Mouse (Mus musculus) olfactory bulb, adult 2 months (tissue): ENCODE data around the gene Pbx3. TPM values are rescaled to one million over a fixed set of nuclear protein-coding genes. Genes with fewer than 3 reads are reported as not detected.

Experiments used
- H3K27ac ChIP-seq: fragments of 200-500 bp; 2 replicates; pipeline ENCODE4 v1.5.1; 2012; ENCODE audit warnings: low read depth, low read length; ENCODE audit not compliant: insufficient read depth
- H3K4me1 ChIP-seq: fragments of 200-500 bp; 2 replicates; pipeline ENCODE4 v1.6.1; 2012; ENCODE audit warnings: low read length; ENCODE audit not compliant: control insufficient read depth, insufficient read depth
- H3K4me3 ChIP-seq: fragments of 200-500 bp; 2 replicates; pipeline ENCODE4 v1.5.1; 2012; ENCODE audit warnings: mild to moderate bottlenecking, low read depth, low read length, moderate library complexity; ENCODE audit not compliant: insufficient read depth
- CTCF ChIP-seq: fragments of 200-500 bp; IDR thresholded peaks from 2 replicates; pipeline ENCODE4 v1.5.1; 2012; ENCODE audit warnings: low read depth, mild to moderate bottlenecking, low read length, moderate library complexity; ENCODE audit not compliant: insufficient read depth
- POLR2A ChIP-seq: fragments of 200-500 bp; IDR thresholded peaks from 2 replicates; pipeline ENCODE4 v1.6.1; 2012; ENCODE audit warnings: mild to moderate bottlenecking, low read depth, low read length, moderate library complexity; ENCODE audit not compliant: insufficient read depth
- whole genome bisulfite sequencing: fragments of 180-500 bp; shearing (Covaris S2); methylation state at CpG from one replicate; pipeline ENCODE4 v1.1.7; 2018; 5-methylcytosine and 5-hydroxymethylcytosine counted together
- polyA plus RNA-seq: library from polyadenylated mRNA; stranded (reverse); fragments of >200 nt; gene quantifications from 2 replicates; pipeline ENCODE4 v1.2.4, GENCODE M21; 2012; ENCODE audit warnings: low replicate concordance; ENCODE audit not compliant: missing spikeins, insufficient read depth, insufficient read length

Gene Pbx3
- polyA plus RNA-seq: not detected in 2 replicates

- 3% methylated on average over 94 of the region's 102 CpGs for WGBS
- Histone ChIP-seq H3K4me1 (peaks cover 8% of the 10 kb centered on the region), H3K4me3 (peak within 1 kb of the TSS; percentile 98), H3K27ac (peak within 1 kb of the TSS; percentile 99)
- TF ChIP-seq POLR2A: no peak
Observed at GRCm38 (mm10) chr2:34372305-34373301, at the start of gene Pbx3. Pbx3 (minus strand) TSS chr2:34373142.

- Histone ChIP-seq H3K4me1 (peaks cover 3% of the 10 kb centered on the region), H3K4me3 (no peak overlapping the region), H3K27ac (no peak overlapping the region)
- TF ChIP-seq CTCF (no peak), POLR2A (no peak)
- 67% methylated on average over 1 of the region's 1 CpGs for WGBS
Observed at GRCm38 (mm10) chr2:34420256-34420655, 47.3 kb upstream of the Pbx3 start.

- WGBS: 33% methylated on average over 5 of the region's 5 CpGs
- Histone ChIP-seq H3K4me3 (no peak overlapping the region), H3K4me1 (peaks cover 6% of the 10 kb centered on the region), H3K27ac (no peak overlapping the region)
- no peak for TF ChIP-seq POLR2A
- TF ChIP-seq CTCF: no peak
Observed at GRCm38 (mm10) chr2:34409741-34410340, 36.9 kb upstream of the Pbx3 start.

- TF ChIP-seq CTCF (no peak), POLR2A (no peak)
- Histone ChIP-seq H3K27ac (no peak overlapping the region), H3K4me3 (no peak overlapping the region), H3K4me1 (peaks cover 6% of the 10 kb centered on the region)
- WGBS: 75% methylated on average over 10 of the region's 10 CpGs
Observed at GRCm38 (mm10) chr2:34408341-34408740, 35.4 kb upstream of the Pbx3 start.

GRCm38 (mm10) chr2:34407596-34407995 lies 34.7 kb upstream of the Pbx3 start:
- H3K4me3 ChIP-seq: 0 out of 2 replicates have a peak overlapping the region, but pooled peaks have one; percentile 11
- 25% methylated on average over 7 of the region's 7 CpGs for WGBS
- TF ChIP-seq POLR2A: no peak
- TF ChIP-seq CTCF: no peak
- peaks cover 6% of the 10 kb centered on the region for H3K4me1 ChIP-seq
- no peak overlapping the region for H3K27ac ChIP-seq

- Histone ChIP-seq H3K4me1 (peaks cover 6% of the 10 kb centered on the region), H3K4me3 (peak within 1 kb of the TSS; percentile 59), H3K27ac (no peak within 1 kb of the TSS)
- TF ChIP-seq CTCF: no peak
- peak; percentile 46; the same call in 1 of the 2 replicates for TF ChIP-seq POLR2A
- under 1% methylated on average over 68 of the region's 68 CpGs for WGBS
Observed at GRCm38 (mm10) chr2:34406601-34407464, 33.9 kb upstream of the Pbx3 start, which contains the start of gene Mapkap1. Mapkap1 (plus strand) TSS chr2:34406771.

GRCm38 (mm10) chr2:34399535-34399934 lies 26.6 kb upstream of the Pbx3 start:
- 63% methylated on average over 4 of the region's 4 CpGs for WGBS
- Histone ChIP-seq H3K27ac (no peak overlapping the region), H3K4me1 (no peaks in the 10 kb centered on the region), H3K4me3 (no peak overlapping the region)
- no peak for TF ChIP-seq CTCF

- WGBS: 95% methylated on average over 2 of the region's 2 CpGs
- Histone ChIP-seq H3K4me1 (no peaks in the 10 kb centered on the region), H3K4me3 (no peak overlapping the region), H3K27ac (no peak overlapping the region)
- no peak for TF ChIP-seq POLR2A
- no peak for TF ChIP-seq CTCF
Observed at GRCm38 (mm10) chr2:34378930-34379329, 6.0 kb upstream of the Pbx3 start.

- Histone ChIP-seq H3K4me3 (no peak overlapping the region), H3K4me1 (peaks cover 8% of the 10 kb centered on the region), H3K27ac (no peak overlapping the region)
- TF ChIP-seq POLR2A (no peak), CTCF (no peak)
- WGBS: 44% methylated on average over 2 of the region's 2 CpGs
Observed at GRCm38 (mm10) chr2:34374349-34374748, 1.4 kb upstream of the Pbx3 start.
